Mouse (Mus musculus): Measurements from ENCODE around the gene Paics. TPM values are rescaled to one million over a fixed set of nuclear protein-coding genes. Genes with fewer than 3 reads are reported as not detected.
"Not testable (repeated sequence)": the region's sequence is repeated elsewhere in the genome, so short reads cannot be mapped to it uniquely, and the experiment has no call there.

The Paics gene
- polyA plus RNA-seq, 2 experiments = 78.7 to 172 TPM

- Histone ChIP-seq H3K36me3 (replicated peaks; ENCODE audit: control insufficient read depth, insufficient read depth, low read depth) (peaks cover 57% of the 10 kb centered on the region), H3K4me2 (ENCODE audit: low read depth) (no peak overlapping the region), H3K9ac (replicated peaks) (no peak overlapping the region), H3K4me1 (replicated peaks; ENCODE audit: control insufficient read depth in 2 of 2, insufficient read depth in 2 of 2, low read length in 1 of 2) (peaks cover 3 to 6% of the 10 kb centered on the region in 2 experiments; a peak in 3 of 4 replicates), H3K27ac (no peak overlapping the region), H3K27me3 (ENCODE audit: control insufficient read depth, insufficient read depth, low read length) (no peaks in the 10 kb centered on the region), H3K4me3 (ENCODE audit: insufficient read depth in 1 of 2, low read depth in 2 of 2, low read length in 2 of 2) (no peak overlapping the region), H3K9me3 (ENCODE audit: control insufficient read depth, low read length) (no peaks in the 10 kb centered on the region)
- DNase-seq (ENCODE audit: low read depth in 3 of 3, low spot score in 3 of 3) (no peak), ATAC-seq (ENCODE audit: insufficient read depth) (no peak)
- no peak for TF ChIP-seq CTCF (IDR thresholded peaks at IDR 0.05; ENCODE audit: low read depth)
- TF ChIP-seq EP300 (IDR thresholded peaks at IDR 0.05; ENCODE audit: low read depth) = no peak
- WGBS (ENCODE audit: insufficient replicate concordance) = 71% methylated on average over 5 of the region's 5 CpGs
These were observed 18.1 kb downstream of the Paics start for GRCm38 (mm10) chr5:76969250-76969649.

- not testable (repeated sequence) for H3K4me2 ChIP-seq (ENCODE audit: low read depth); H3K27ac ChIP-seq; H3K9ac ChIP-seq (replicated peaks); DNase-seq (ENCODE audit: low read depth in 3 of 3, low spot score in 3 of 3); H3K4me3 ChIP-seq (ENCODE audit: insufficient read depth in 1 of 2, low read depth in 2 of 2, low read length in 2 of 2); ATAC-seq (ENCODE audit: insufficient read depth); H3K27me3 ChIP-seq (ENCODE audit: control insufficient read depth, insufficient read depth, low read length); H3K9me3 ChIP-seq (ENCODE audit: control insufficient read depth, low read length)
- Histone ChIP-seq H3K36me3 (replicated peaks; ENCODE audit: control insufficient read depth, insufficient read depth, low read depth) (peaks cover 42% of the 10 kb centered on the region), H3K4me1 (replicated peaks; ENCODE audit: control insufficient read depth in 2 of 2, insufficient read depth in 2 of 2, low read length in 1 of 2) (peaks cover 7 to 10% of the 10 kb centered on the region in 2 experiments; a peak in 3 of 4 replicates)
- WGBS (ENCODE audit: insufficient replicate concordance) = 41% methylated on average over 1 of the region's 1 CpGs
These were observed 20.0 kb downstream of the Paics start for GRCm38 (mm10) chr5:76971115-76971514.

- Histone ChIP-seq H3K27ac (no peak overlapping the region), H3K4me1 (replicated peaks; ENCODE audit: control insufficient read depth in 2 of 2, insufficient read depth in 2 of 2, low read length in 1 of 2) (peaks cover 10% of the 10 kb centered on the region in 2 experiments; a peak in 3 of 4 replicates), H3K36me3 (replicated peaks; ENCODE audit: control insufficient read depth, insufficient read depth, low read depth) (peaks cover 35% of the 10 kb centered on the region), H3K4me3 (ENCODE audit: insufficient read depth in 1 of 2, low read depth in 2 of 2, low read length in 2 of 2) (peak overlapping the region; percentile 86 to 99), H3K27me3 (ENCODE audit: control insufficient read depth, insufficient read depth, low read length) (no peaks in the 10 kb centered on the region), H3K9ac (replicated peaks) (peak overlapping the region; percentile 94), H3K4me2 (ENCODE audit: low read depth) (peak overlapping the region; percentile 92), H3K9me3 (ENCODE audit: control insufficient read depth, low read length) (no peaks in the 10 kb centered on the region)
- ATAC-seq (ENCODE audit: insufficient read depth) (no peak), DNase-seq (ENCODE audit: low read depth in 3 of 3, low spot score in 3 of 3) (no peak)
- TF ChIP-seq CTCF (IDR thresholded peaks at IDR 0.05; ENCODE audit: low read depth) (no peak), EP300 (IDR thresholded peaks at IDR 0.05; ENCODE audit: low read depth) (no peak)
- WGBS (ENCODE audit: insufficient replicate concordance) = 30% methylated on average over 3 of the region's 3 CpGs
These were observed 22.4 kb downstream of the Paics start for GRCm38 (mm10) chr5:76973488-76973887.

GRCm38 (mm10) chr5:76974207-76974553, 23.1 kb downstream of the Paics start:
- DNase-seq (ENCODE audit: low read depth in 3 of 3, low spot score in 3 of 3) (no peak), ATAC-seq (ENCODE audit: insufficient read depth) (peak; percentile 22)
- H3K4me2 ChIP-seq (ENCODE audit: low read depth) = peak overlapping the region; percentile 92
- peak overlapping the region; percentile 94 for H3K9ac ChIP-seq (replicated peaks)
- TF ChIP-seq EP300 (IDR thresholded peaks at IDR 0.05; ENCODE audit: low read depth) (no peak), CTCF (IDR thresholded peaks at IDR 0.05; ENCODE audit: low read depth) (no peak)
- peak overlapping the region; percentile 86 to 99 for H3K4me3 ChIP-seq (ENCODE audit: insufficient read depth in 1 of 2, low read depth in 2 of 2, low read length in 2 of 2)
- H3K4me1 ChIP-seq (replicated peaks; ENCODE audit: control insufficient read depth in 2 of 2, insufficient read depth in 2 of 2, low read length in 1 of 2) = peaks cover 10% of the 10 kb centered on the region in 2 experiments; a peak in 3 of 4 replicates
- H3K27me3 ChIP-seq (ENCODE audit: control insufficient read depth, insufficient read depth, low read length) = no peaks in the 10 kb centered on the region
- WGBS (ENCODE audit: insufficient replicate concordance) = 6% methylated on average over 17 of the region's 17 CpGs
- H3K27ac ChIP-seq = peak overlapping the region; percentile 39; the same call in 1 of the 2 replicates
- peaks cover 32% of the 10 kb centered on the region for H3K36me3 ChIP-seq (replicated peaks; ENCODE audit: control insufficient read depth, insufficient read depth, low read depth)
- no peaks in the 10 kb centered on the region for H3K9me3 ChIP-seq (ENCODE audit: control insufficient read depth, low read length)

- TF ChIP-seq CTCF (IDR thresholded peaks at IDR 0.05; ENCODE audit: low read depth) (no peak), EP300 (IDR thresholded peaks at IDR 0.05; ENCODE audit: low read depth) (no peak)
- peak within 1 kb of the TSS; percentile 86 to 99 for H3K4me3 ChIP-seq (ENCODE audit: insufficient read depth in 1 of 2, low read depth in 2 of 2, low read length in 2 of 2)
- no peaks in the 10 kb centered on the region for H3K27me3 ChIP-seq (ENCODE audit: control insufficient read depth, insufficient read depth, low read length)
- peak within 1 kb of the TSS; percentile 94 for H3K9ac ChIP-seq (replicated peaks)
- peak within 1 kb of the TSS; percentile 62; the same call in 1 of the 2 replicates for H3K27ac ChIP-seq
- peaks cover 32% of the 10 kb centered on the region for H3K36me3 ChIP-seq (replicated peaks; ENCODE audit: control insufficient read depth, insufficient read depth, low read depth)
- H3K4me2 ChIP-seq (ENCODE audit: low read depth) = peak within 1 kb of the TSS; percentile 92
- 1% methylated on average over 59 of the region's 60 CpGs for WGBS (ENCODE audit: insufficient replicate concordance)
- ATAC-seq (ENCODE audit: insufficient read depth) (peak; percentile 91), DNase-seq (ENCODE audit: low read depth in 3 of 3, low spot score in 3 of 3) (peak; percentile 67 to 74 (median 69))
- peaks cover 10% of the 10 kb centered on the region in 2 experiments; a peak in 3 of 4 replicates for H3K4me1 ChIP-seq (replicated peaks; ENCODE audit: control insufficient read depth in 2 of 2, insufficient read depth in 2 of 2, low read length in 1 of 2)
- H3K9me3 ChIP-seq (ENCODE audit: control insufficient read depth, low read length) = no peaks in the 10 kb centered on the region
These were observed 23.6 kb downstream of the Paics start, which contains the start of gene Srp72 for GRCm38 (mm10) chr5:76974554-76975285. Gene Srp72 (plus strand): TSS chr5:76974683.
